Mouse (Mus musculus): ENCODE data around the gene Rgs11. TPM values are rescaled to one million over a fixed set of nuclear protein-coding genes. Genes with fewer than 3 reads are reported as not detected.

Gene Rgs11
- polyA plus RNA-seq, 1 experiment from 2014 or later, result 25.9 TPM

- Histone ChIP-seq H3K9me3 (replicated peaks) (no peaks in the 10 kb centered on the region), H3K4me3 (replicated peaks) (peak within 1 kb of the TSS; percentile 96), H3K36me3 (peaks cover 14% of the 10 kb centered on the region), H3K4me2 (peak within 1 kb of the TSS; percentile 77), H3K27me3 (replicated peaks) (peaks cover 5% of the 10 kb centered on the region), H3K27ac (replicated peaks) (peak within 1 kb of the TSS; percentile 99), H3K9ac (replicated peaks) (peak within 1 kb of the TSS; percentile 97), H3K4me1 (peaks cover 19% of the 10 kb centered on the region)
- WGBS, result 1% methylated on average over 42 of the region's 43 CpGs
- peak; percentile 97 for ATAC-seq (ENCODE audit: low FRiP score)
Observed at GRCm38 (mm10) chr17:26252539-26253251, 49.9 kb downstream of the Rgs11 start, which contains the start of gene Luc7l. Luc7l (plus strand) TSS chr17:26252896.

GRCm38 (mm10) chr17:26253399-26253798 is 50.6 kb downstream of the Rgs11 start:
- WGBS, result under 1% methylated on average over 22 of the region's 24 CpGs

GRCm38 (mm10) chr17:26255313-26255712 is 52.6 kb downstream of the Rgs11 start:
- H3K4me2 ChIP-seq, result no peak overlapping the region

More at GRCm38 (mm10) chr17:26253399-26253798, 50.6 kb downstream of the Rgs11 start:
- peak overlapping the region; percentile 99 for H3K27ac ChIP-seq (replicated peaks)
- H3K4me1 ChIP-seq, result peaks cover 19% of the 10 kb centered on the region
- peak overlapping the region; percentile 77 for H3K4me2 ChIP-seq
- H3K4me3 ChIP-seq (replicated peaks), result peak overlapping the region; percentile 96
- no peaks in the 10 kb centered on the region for H3K9me3 ChIP-seq (replicated peaks)
- peak overlapping the region; percentile 97 for H3K9ac ChIP-seq (replicated peaks)
- peaks cover 21% of the 10 kb centered on the region for H3K36me3 ChIP-seq
- H3K27me3 ChIP-seq (replicated peaks), result peaks cover 5% of the 10 kb centered on the region
- peak; percentile 7; the same call in 1 of the 2 replicates for ATAC-seq (ENCODE audit: low FRiP score)

More at GRCm38 (mm10) chr17:26255313-26255712, 52.6 kb downstream of the Rgs11 start:
- no peak for ATAC-seq (ENCODE audit: low FRiP score)
- Histone ChIP-seq H3K4me3 (replicated peaks) (no peak overlapping the region), H3K27ac (replicated peaks) (no peak overlapping the region), H3K36me3 (peaks cover 38% of the 10 kb centered on the region), H3K9me3 (replicated peaks) (no peaks in the 10 kb centered on the region), H3K9ac (replicated peaks) (no peak overlapping the region), H3K27me3 (replicated peaks) (no peaks in the 10 kb centered on the region), H3K4me1 (peaks cover 19% of the 10 kb centered on the region)
- WGBS, result 97% methylated on average over 7 of the region's 7 CpGs

Other genes with a start within 250 kb of the Rgs11 start
- 20.1 and 22.5 TPM in 2 replicates for gene Capn15, start 217.2 kb upstream of the Rgs11 start, polyA plus RNA-seq (2015; fragmentation: Nextera tagmentation; extraction: Ambion mirVana)
- gene Rab11fip3, start 133.4 kb upstream of the Rgs11 start, polyA plus RNA-seq (2015; fragmentation: Nextera tagmentation; extraction: Ambion mirVana), result 21.6 and 27.0 TPM in 2 replicates
- gene Decr2, start 112.6 kb upstream of the Rgs11 start, polyA plus RNA-seq (2015; fragmentation: Nextera tagmentation; extraction: Ambion mirVana), result 42.8 and 42.9 TPM in 2 replicates
- 20.3 and 37.4 TPM in 2 replicates for gene Nme4, start 107.3 kb upstream of the Rgs11 start, polyA plus RNA-seq (2015; fragmentation: Nextera tagmentation; extraction: Ambion mirVana)
- gene Tmem8, start 89.7 kb upstream of the Rgs11 start, polyA plus RNA-seq (2015; fragmentation: Nextera tagmentation; extraction: Ambion mirVana), result 4.3 and 5.9 TPM in 2 replicates
- gene Mrpl28, start 79.5 kb upstream of the Rgs11 start, polyA plus RNA-seq (2015; fragmentation: Nextera tagmentation; extraction: Ambion mirVana), result 186 and 187 TPM in 2 replicates
- gene Axin1, start 64.3 kb upstream of the Rgs11 start, polyA plus RNA-seq (2015; fragmentation: Nextera tagmentation; extraction: Ambion mirVana), result 7.7 and 13.1 TPM in 2 replicates
- gene Pdia2, start 3.9 kb upstream of the Rgs11 start, polyA plus RNA-seq (2015; fragmentation: Nextera tagmentation; extraction: Ambion mirVana), result 0.23 and 0.73 TPM in 2 replicates
- gene Arhgdig, start 4.8 kb downstream of the Rgs11 start, polyA plus RNA-seq (2015; fragmentation: Nextera tagmentation; extraction: Ambion mirVana), result 184 and 242 TPM in 2 replicates
- 32.7 and 35.1 TPM in 2 replicates for gene Fam234a, start 41.3 kb downstream of the Rgs11 start, polyA plus RNA-seq (2015; fragmentation: Nextera tagmentation; extraction: Ambion mirVana)
- 97.7 and 102 TPM in 2 replicates for gene Luc7l, start 49.9 kb downstream of the Rgs11 start, polyA plus RNA-seq (2015; fragmentation: Nextera tagmentation; extraction: Ambion mirVana)
- gene Neurl1b, start 211.9 kb downstream of the Rgs11 start, polyA plus RNA-seq (2015; fragmentation: Nextera tagmentation; extraction: Ambion mirVana), result 1.3 and 1.8 TPM in 2 replicates